Mouse (Mus musculus) Patski (cell line): ENCODE data around the gene Syngr3. TPM values are rescaled to one million over a fixed set of nuclear protein-coding genes. Genes with fewer than 3 reads are reported as not detected.

Source experiments
- ATAC-seq: fragments of 100-300 bp; one replicate; pipeline ENCODE4 v1.8.0; 2021
- CTCF ChIA-PET: fragments of 350-600 bp; sonication (Branson Sonifier 250); formaldehyde crosslinking; loops from one replicate; lab custom pipeline; 2022; ENCODE audit warnings: inconsistent platforms; lab: Charles Lee
- POLR2A ChIA-PET: fragments of 350-600 bp; sonication (Branson Sonifier 250); formaldehyde crosslinking; loops from one replicate; lab custom pipeline; 2022; ENCODE audit warnings: antibody characterized with exemption, inconsistent platforms; lab: Charles Lee
- DNase-seq: peaks from one replicate; pipeline ENCODE4 v3.0.0-alpha.2; 2011; ENCODE audit warnings: low read depth, low spot score
- H3K27me3 ChIP-seq: fragments of 371-371 bp; one replicate; pipeline ENCODE4 v1.5.1; 2021
- CTCF ChIP-seq: fragments of 100-300 bp; IDR thresholded peaks from one replicate; pipeline ENCODE4 v1.5.1; 2021
- in situ Hi-C: fragments of 300-500 bp; cut with MboI; formaldehyde crosslinking; loops from 3 replicates; pipeline ENCODE4 v1.11.1; 2018; ENCODE audit warnings: low pct_unique_long_range_greater_than_20kb, mixed read lengths
- polyA plus RNA-seq: library from polyadenylated mRNA; unstranded; gene quantifications from one replicate; pipeline ENCODE4 v1.2.3, GENCODE M21; 2021

Gene Syngr3
- 2.7 TPM for polyA plus RNA-seq

DNA sequence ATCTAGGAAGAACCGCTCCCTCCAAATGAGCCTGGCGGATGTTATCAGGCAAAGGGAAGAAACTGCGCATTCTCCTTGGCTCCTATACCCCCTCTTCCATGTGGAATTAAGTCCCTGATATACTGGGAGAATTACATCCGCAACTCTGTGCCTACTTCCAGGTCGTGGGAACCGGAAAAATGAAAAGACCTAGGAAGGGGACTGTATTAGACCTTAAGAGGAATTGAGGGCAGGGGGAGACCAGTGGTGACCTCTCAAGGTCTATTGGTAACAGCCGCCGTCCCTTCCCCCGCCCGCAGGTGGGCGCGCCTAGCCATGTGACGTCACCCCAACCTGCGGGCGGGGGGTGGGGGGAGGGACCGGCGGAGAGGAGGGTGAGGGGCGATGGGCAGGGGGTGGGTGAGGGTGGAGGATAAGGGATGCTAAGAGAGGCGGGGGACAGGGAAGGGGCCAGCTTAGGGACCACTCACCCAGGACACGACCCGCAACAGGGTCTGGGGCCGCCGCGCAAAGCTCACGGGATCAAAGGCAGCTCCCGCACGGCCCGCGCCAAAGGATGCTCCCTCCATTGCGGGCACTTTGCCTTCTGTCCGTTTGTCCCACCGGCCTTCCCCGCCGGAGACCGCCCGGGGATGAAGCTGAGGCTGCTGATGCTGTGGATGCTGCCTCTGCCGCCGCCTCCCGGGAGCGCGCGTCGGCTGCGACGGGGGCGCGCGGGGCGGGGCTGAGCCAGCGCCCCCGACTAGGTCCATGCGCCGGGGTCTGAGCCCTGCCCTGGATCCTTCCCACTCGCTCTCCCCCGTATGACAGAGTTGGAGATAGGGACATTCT, at the start of gene Syngr3:
TSS of gene Syngr3 (minus strand) at position 705 of the 831 bp plus-strand sequence.
- DNase-seq, result no peak

DNA sequence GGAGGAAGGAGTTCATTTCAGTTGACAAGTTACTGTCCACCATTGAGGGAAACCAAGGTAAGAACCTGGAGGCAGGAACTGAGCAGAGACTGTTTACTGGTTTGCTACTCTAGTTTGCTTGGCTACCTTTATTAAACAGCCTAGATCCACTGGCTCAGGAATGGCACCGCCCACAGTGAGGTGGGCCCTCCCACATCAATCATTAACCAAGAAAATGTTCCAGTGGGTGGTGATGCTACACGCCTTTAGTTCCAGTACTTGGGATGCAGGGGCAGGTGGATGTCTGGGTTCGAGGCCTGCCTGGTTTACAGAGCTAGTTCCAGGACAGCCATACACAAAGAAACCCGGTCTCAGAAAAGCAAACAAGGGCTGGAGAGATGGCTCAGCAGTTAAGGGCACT, 48.5 kb upstream of the Syngr3 start:
- ATAC-seq, result no peak
- CTCF ChIA-PET, result no interaction called here
- POLR2A ChIA-PET, result no interaction called here
- H3K27me3 ChIP-seq, result no peaks in the 10 kb centered on the region
- DNase-seq, result no peak
- in situ Hi-C loops, result no loop called here
- no peak for TF ChIP-seq CTCF

More for the DNA sequence above, at the start of gene Syngr3:
- in situ Hi-C loops, result no loop called here
- peak; percentile 20 for ATAC-seq
- ChIA-PET POLR2A (interaction anchor here (2.0 kb wide), 1 partner anchor 19 kb away, joined by 7 read pairs; no protein-coding TSS in a partner anchor), CTCF (interaction anchor here (1.0 to 1.2 kb wide), 2 partner anchors 20 to 35 kb away, joined by 3 to 5 read pairs; partner anchors contain the start of genes Ndufb10 and Zfp598)
- no peaks in the 10 kb centered on the region for H3K27me3 ChIP-seq
- no peak for TF ChIP-seq CTCF

DNA sequence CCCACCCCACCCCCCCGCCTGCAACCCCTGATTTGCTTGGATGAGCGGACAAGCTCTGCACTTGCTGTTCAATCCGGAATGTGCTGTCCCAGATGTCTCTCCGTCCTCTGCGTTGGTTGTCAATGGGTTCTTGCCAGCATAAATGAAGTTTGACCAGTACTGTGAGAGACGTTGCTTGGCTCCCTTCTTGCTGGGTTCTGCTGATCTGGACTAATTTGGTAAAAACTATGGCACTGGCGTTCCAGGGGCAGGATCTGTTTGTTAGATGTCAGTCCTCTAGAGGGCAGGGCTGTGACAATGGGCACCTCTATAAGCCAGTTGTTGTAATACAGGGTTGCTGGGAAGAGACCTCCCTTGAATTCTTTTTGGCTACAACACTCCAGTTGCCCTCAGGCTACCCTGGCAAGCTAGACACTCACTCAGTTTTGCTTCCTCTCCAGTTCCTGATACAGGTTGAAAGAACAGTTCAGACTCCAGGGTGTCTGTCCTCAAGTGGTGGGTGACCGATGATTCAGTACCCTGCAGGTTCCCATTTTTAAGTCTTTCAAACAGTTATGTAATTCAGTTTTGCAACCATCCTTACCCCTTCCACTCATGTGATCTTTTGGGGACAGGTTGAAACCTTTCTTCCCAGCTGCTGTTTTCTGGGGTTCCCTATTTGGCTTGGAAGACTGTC, 47.5 kb upstream of the Syngr3 start:
- POLR2A ChIA-PET, result interaction anchor here (0.9 kb wide), 1 partner anchor 13 kb away, joined by 3 read pairs; the partner anchor contains the start of gene Ndufb10
- CTCF ChIA-PET, result interaction anchor here (1.0 to 4.9 kb wide), 5 partner anchors 9 to 81 kb away, joined by 3 to 22 read pairs (median 4); partner anchors contain the start of genes Ndufb10 and Rpl3l

DNA sequence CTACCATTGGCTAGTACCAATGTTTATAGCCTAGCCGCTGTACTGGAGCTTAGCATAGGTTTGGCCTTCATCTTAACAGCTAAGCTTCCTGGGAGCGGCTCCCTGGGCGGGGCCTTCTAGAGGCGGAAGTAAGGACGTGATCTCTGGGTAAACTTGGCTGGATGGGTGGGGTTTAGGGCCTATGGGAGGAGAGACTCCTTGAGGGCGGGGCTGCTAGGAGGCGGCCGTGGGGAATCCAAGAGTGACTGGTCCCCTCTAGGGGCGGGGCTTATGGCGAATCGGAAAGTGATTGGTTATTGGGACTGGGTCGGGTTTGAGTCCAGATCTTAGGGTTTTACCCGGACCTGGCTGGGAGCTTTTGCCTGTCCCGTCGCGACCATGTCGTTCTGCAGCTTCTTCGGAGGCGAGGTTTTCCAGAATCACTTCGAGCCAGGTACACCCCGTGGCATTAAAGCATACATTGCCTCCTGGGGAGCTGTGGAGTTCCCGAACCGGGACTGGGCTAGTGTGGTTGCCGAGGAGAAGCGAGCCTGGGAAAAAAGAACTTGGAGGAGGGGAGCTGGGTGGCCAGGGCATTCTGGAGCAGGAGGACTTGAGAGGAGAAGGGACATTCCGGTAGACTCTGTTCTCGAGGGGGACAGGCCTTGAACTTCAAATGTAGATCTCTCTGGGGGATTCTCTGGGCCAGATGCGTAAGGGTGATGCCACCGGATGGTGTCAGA, 46.7 kb upstream of the Syngr3 start, which contains the start of gene Msrb1:
TSS of gene Msrb1 (plus strand) at position 313 of the 722 bp plus-strand sequence.
- CTCF ChIA-PET, result interaction anchor here (1.0 to 4.9 kb wide), 6 partner anchors 9 to 81 kb away, joined by 3 to 22 read pairs (median 4); partner anchors contain the start of genes Ndufb10 and Rpl3l
- ATAC-seq (peak; percentile 81), DNase-seq (peak; percentile 68)
- POLR2A ChIA-PET, result interaction anchor here (0.9 to 1.2 kb wide), 2 partner anchors 12 to 15 kb away, joined by 3 read pairs; partner anchors contain the start of gene Ndufb10
- in situ Hi-C loops, result no loop called here
- H3K27me3 ChIP-seq, result no peaks in the 10 kb centered on the region
- TF ChIP-seq CTCF, result no peak

More for the DNA sequence above, 47.5 kb upstream of the Syngr3 start:
- ATAC-seq (peak; percentile 33), DNase-seq (no peak)
- H3K27me3 ChIP-seq, result no peaks in the 10 kb centered on the region
- no peak for TF ChIP-seq CTCF
- in situ Hi-C loops, result no loop called here

DNA sequence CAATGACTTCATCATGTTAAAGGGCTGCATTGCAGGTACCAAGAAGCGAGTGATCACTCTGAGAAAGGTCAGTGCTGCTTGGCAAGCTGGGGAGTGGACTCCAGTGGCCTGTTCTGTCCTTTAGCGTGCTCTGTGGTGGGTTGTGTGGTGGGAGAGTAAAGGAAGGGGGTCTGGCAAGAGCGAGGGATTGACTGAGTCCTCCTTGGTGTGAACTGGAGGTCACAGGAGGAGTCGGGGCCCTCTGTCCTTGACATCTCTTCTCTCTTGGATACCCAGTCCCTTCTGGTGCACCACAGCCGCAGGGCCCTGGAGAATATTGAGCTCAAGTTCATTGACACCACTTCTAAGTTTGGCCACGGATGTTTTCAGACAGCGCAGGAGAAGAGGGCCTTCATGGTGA, 45.7 kb upstream of the Syngr3 start:
- no peaks in the 10 kb centered on the region for H3K27me3 ChIP-seq
- in situ Hi-C loops, result no loop called here
- CTCF ChIA-PET, result interaction anchor here (1.1 to 4.9 kb wide), 2 partner anchors 11 to 81 kb away, joined by 3 to 22 read pairs; partner anchors contain the start of gene Ndufb10
- no peak for TF ChIP-seq CTCF
- POLR2A ChIA-PET, result interaction anchor here (1.2 kb wide), 1 partner anchor 14 kb away, joined by 3 read pairs; no protein-coding TSS in a partner anchor
- no peak for DNase-seq
- ATAC-seq, result no peak

DNA sequence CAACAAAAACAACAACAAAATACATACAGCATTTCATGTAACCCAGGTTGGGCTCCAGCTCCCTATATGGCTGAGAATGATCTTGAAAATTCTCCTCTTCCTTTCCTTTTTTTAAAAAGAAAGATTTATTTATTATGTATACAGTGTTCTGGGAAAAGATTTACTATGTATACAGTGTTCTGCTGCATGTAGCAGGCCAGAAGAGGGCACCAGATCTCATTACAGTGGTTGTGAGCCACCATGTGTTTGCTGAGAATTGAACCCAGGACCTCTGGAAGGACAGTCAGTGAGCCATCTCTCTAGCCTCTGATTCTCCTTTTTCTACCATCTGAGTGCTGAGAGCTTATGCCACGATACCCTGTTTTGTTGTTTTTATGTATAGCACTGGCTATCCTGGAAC, 44.8 kb upstream of the Syngr3 start:
- ChIA-PET POLR2A (interaction anchor here (0.6 kb wide), 1 partner anchor 40 kb away, joined by 3 read pairs; no protein-coding TSS in a partner anchor), CTCF (interaction anchor here (4.9 kb wide), 1 partner anchor 10 kb away, joined by 22 read pairs; the partner anchor contains the start of gene Ndufb10)
- TF ChIP-seq CTCF, result no peak
- in situ Hi-C loops, result no loop called here
- DNase-seq (no peak), ATAC-seq (no peak)
- H3K27me3 ChIP-seq, result no peaks in the 10 kb centered on the region

DNA sequence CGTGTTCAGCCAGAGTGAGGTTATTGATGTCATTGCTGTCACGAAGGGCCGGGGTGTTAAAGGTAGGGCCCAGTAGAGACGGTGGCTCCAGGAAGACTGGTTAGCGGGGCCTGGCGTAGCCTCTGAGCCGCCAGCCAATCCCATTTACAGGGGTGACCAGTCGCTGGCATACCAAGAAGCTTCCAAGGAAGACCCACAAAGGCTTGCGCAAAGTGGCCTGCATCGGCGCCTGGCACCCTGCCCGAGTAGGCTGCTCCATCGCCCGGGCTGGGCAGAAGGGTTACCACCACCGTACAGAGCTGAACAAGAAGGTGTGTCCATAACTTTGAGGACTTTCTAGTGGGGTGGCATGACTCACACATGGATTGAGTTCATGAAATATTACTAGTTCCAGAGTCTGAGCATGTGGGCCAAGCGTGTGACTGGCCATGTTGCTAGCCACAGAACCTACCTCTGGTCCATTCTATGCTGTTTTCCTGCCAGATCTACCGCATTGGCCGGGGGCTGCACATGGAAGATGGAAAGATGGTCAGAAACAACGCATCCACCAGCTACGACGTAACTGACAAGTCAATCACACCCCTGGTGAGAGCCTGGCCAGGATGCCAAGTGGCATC, 43.8 kb upstream of the Syngr3 start:
- TF ChIP-seq CTCF, result no peak
- no peaks in the 10 kb centered on the region for H3K27me3 ChIP-seq
- in situ Hi-C loops, result no loop called here
- ChIA-PET CTCF (interaction anchor here (4.9 kb wide), 1 partner anchor 9 kb away, joined by 22 read pairs; the partner anchor contains the start of gene Ndufb10), POLR2A (interaction anchor here (0.6 kb wide), 1 partner anchor 9 kb away, joined by 3 read pairs; the partner anchor contains the start of gene Ndufb10)
- ATAC-seq, result no peak
- no peak for DNase-seq

DNA sequence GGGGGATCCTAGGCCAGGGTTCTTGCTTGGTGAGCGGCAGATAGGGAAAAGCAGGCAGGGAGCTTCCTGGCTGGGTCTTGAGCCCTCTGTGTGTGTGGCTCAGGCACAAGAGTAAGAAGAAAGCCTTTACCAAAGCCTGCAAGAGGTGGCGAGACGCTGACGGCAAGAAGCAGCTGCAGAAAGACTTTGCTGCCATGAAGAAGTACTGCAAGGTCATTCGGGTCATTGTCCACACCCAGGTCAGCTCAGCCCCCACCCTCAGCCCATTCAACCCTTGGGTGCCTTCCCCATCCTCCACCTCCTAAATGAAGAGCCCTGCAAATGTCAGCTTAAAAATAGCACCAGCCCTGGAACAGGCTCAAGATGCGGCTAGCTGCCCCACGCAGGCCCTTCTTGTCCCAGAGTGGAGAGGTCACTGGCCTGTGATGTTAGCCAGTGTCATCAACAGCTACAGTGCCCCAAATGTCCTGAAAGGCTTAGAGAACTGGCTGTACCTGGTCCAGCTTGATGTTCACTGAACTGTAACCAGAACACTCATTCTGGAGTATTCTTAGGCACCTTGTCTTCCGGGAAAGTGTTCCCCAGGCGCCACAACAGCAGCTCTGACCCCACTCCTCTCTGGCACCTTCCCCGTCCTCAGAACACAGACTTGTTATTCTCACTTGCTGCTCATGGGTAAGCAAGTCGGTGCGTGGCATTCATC, 42.6 kb upstream of the Syngr3 start:
- TF ChIP-seq CTCF, result no peak
- no peak for ATAC-seq
- no peak for DNase-seq
- ChIA-PET CTCF (interaction anchor here (1.5 to 4.9 kb wide), 2 partner anchors 8 to 86 kb away, joined by 3 to 22 read pairs; partner anchors contain the start of gene Ndufb10), POLR2A (no interaction called here)
- in situ Hi-C loops, result no loop called here
- no peaks in the 10 kb centered on the region for H3K27me3 ChIP-seq
